Mouse (Mus musculus): ENCODE measurements at regions not wholly inside any gene's neighbourhood (a gene's known extent, or its start where the extent isn't known, plus 50 kb on each side); places are given as distances from the start of the nearest gene placed in this dataset.
A peak's percentile ranks its signal among the peaks of the same experiment; 100 is the strongest.

DNA sequence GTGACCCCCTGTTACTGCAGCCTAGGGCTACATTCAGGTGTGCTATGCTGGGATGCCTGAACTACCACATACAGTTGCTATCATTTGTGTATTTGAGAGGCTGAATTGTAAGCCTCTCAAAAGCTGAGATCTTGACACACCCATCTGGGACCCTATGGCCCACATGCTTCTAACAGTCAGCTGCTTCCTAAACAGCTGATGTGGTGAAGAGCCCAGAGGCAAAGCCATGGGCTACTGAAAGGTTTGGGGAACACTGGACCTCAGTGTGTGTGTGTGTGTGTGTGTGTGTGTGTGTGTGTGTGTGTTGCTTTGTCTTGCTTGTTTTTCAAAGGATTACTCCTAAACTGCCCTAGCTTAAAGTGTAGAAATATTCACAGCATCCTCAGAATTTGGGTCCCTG is 75.0 kb downstream of the Lbh start:
- no peak for DNase-seq (ENCODE audit: low read depth, low spot score)

DNA sequence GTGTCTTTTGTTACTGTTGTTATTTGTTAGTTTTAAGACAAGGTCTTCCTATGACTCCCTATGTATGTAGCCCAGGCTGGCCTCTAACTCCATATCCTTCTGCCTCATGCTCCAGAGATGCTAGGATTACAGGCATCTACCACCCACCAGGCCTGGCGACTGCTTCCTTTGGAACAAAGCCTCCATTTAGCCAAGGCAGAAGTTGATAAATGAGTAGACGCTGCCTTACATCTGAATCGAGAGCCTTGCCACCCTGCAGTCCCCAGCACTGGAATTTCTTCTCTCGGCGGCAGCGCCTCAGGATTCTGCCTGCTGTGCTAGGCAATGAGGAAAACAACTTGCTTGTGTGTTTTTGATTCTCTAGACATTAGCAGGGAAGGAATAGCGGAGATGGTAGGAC is 75.5 kb downstream of the Lbh start:
- DNase-seq (ENCODE audit: low read depth, low spot score) = no peak

DNA sequence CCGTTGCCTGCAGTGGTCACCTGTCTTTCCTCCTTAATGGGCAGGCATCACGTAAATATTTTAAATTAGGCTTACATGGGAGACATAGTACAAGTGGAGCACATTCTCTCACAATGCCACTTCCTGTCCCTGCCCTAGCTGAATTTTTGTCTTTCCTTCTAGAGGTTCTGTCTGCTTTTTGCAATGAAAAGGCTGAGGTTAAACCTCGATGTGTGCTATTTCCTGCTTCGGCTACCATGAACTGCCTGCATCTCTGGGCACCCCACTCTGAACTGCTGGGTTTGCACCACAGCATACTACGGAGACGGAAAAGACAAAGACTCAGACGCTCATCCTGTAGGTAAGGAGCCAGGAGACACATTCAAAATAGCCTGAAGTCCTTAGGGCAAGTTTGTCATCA is 78.4 kb downstream of the Lbh start:
- DNase-seq (ENCODE audit: low read depth, low spot score) = no peak

DNA sequence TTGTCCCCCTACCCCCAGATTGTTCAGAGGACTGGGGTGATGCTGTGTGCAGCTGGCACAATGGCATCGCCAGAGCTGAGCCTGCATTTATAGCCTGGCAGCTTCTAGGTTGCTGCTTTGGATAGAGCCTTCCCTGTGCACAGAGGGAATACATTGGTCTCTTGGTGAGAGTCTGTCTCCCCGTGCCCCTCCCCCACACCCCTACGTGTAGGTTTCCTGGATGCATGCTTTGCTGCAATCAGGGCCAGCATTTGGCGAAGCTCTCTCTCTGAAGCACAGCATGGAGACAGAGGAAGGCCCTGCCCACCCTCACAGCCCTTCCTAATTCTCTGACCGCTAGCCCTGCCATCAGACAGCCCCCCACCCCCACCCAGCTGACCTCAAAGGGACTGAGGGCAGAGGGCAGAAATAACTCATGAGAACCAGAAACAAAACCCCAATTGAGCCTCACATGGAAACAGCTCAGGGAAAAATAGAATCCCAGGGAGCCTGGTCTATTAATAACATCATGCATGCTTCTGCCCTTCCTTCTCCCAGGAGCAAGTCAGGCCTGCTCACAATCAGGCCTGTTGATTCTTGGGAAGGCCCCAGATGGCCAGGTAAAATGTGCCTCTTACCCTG is 79.3 kb downstream of the Lbh start:
- DNase-seq (ENCODE audit: low read depth, low spot score) = peak; percentile 35

DNA sequence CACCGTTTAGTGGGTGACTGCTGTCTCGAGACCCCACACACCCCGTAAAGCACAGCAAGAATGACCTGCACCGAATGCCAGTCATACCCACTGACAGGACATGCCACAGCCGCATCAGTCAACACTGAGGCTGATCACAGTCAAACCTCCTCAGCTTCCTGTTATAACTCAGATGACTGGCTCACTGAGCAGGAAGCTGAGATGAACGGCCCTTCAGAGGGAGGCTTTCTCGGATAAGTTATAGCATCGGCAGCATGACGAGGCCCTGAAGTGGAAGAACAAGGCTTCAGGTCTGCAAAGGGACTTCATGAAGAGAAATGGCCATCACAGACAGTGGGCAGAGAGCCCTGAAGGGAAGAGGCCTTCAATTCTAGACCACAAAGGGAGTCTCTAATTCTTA is 87.0 kb downstream of the Lbh start:
- no peak for DNase-seq (ENCODE audit: low read depth, low spot score)

DNA sequence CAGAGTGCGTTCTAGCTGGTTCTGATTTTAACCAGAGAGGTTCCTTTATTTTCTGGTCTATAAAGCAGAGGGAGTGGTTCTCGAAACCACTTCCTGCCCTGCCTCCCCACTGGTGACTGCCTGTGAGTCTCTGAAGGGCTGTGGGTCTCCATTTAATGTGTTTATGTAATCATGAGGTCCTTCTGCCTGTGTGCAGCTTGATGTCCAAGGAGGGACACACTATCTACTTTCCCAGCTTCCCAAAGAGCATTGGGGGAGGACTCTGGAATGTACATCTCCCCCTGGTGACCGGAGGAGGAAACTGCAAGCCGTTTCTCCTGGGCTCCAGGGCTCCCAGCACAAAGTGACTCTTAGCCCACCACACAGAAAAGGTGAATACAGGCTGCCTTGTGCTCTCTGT is 90.8 kb downstream of the Lbh start:
- peak; percentile 56 for DNase-seq (ENCODE audit: low read depth, low spot score)

DNA sequence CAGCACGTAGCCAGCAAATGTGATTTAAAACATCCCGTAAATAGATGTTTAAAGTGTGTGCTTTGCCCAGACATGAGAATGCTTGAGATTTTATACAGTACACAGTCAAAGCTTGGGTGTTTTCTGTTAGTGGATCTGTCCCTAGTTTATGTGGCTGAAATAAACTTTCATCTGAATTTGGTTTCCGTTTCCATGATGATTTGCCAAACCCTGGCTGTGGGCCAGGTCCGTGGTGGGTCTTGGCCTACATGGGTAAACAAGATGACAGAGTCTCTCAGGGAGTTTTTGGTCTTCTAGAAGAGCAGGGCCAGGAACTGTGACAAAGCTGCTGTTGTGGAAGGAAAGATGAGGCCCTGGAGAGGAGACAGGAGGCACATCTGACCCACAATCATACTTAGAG is 91.9 kb downstream of the Lbh start:
- DNase-seq (ENCODE audit: low read depth, low spot score) = no peak

DNA sequence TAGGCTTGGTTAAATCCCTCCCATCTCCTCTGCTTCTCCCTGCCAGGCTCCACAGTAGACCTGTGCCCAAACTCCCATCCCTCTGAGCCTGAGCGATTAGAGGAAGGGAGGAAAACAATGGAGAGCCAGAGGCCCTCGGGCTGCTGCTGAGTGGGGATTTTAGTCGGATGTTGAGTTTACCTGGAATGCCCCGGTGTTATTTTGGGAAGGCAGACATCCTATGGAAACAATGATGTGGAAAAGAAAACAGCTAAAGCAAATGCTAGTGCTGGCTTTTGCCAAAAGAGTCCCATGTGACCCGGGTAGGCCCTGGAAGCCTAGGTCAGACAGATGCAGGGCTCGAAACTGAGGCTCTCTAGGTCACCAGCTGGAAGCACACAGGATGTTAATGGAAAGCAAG is 94.3 kb downstream of the Lbh start:
- DNase-seq (ENCODE audit: low read depth, low spot score) = no peak

DNA sequence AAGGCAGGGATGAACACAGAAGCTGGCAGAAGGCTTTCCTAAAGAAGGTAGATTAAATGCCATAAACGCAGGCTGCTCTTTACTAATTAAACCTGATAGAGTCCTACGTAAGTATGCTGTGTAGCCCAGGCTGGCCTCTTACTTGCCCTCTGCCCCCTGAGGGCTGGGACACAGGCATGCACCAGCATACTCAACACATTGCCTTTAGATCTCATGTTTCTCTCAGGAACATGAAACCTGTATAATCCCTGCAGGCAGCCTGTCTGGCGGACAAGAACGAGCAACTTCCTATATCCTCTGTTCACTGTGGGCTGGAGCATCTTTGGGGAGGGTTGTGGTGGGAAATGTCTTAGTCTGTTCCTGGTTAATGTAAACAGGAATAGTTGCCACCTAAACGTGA is 94.8 kb upstream of the Lclat1 start:
- DNase-seq (ENCODE audit: low read depth, low spot score) = no peak

DNA sequence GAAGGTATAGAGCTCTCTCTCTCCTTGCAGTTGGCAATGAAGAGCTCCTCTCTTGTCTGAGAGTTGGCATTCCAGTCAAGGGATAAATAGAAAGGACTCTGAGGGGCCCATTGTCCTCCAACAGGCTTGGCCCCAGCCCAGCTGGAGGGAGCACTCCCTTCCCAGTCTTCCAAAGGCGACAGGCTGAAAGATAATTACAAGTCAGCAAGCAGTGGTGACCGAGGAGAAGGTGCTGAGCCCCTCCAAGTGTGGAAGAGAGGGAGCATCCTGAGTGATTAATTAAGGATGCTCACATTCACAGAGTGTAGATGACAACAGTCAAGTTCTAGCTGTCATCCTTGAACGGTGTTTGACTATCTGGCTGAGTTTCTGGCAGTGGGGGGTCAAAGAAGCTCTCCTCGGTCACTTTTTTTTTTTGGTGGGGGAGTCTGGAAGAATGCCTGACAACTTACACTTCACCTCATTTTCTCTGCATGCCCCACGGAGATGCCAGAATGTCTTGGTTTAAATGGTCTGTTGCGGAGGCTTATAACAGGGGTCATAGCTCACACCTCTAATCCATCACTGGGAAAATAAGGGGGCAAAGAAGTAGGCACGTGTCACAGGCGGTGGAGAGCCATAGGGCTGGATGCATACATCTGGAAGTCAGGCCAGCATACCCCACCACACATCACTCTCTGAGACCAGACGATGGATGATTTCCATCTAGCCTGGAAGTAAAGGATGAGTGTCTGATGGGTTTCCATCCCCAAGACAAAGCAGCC is 93.5 kb upstream of the Lclat1 start:
- peak; percentile 41 for DNase-seq (ENCODE audit: low read depth, low spot score)

DNA sequence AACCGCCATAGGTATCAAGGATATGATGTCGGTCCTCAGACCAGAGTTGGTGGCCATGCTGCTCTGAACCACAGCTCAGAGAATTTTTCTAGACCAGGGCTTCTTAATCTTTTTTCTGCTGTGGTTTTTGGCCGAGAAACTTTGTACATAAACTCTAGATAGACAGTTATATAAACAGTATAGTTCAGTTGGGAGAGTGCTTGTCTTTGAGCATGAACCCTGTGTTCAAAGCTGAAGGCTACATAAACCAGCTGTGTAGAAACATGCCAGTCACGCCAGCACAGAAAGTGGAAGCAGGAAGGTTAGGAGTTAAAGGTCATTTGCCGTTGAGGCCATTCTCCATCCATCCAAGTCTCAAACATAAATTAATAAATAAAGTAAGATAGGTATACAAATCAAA is 90.6 kb upstream of the Lclat1 start:
- DNase-seq (ENCODE audit: low read depth, low spot score) = no peak

DNA sequence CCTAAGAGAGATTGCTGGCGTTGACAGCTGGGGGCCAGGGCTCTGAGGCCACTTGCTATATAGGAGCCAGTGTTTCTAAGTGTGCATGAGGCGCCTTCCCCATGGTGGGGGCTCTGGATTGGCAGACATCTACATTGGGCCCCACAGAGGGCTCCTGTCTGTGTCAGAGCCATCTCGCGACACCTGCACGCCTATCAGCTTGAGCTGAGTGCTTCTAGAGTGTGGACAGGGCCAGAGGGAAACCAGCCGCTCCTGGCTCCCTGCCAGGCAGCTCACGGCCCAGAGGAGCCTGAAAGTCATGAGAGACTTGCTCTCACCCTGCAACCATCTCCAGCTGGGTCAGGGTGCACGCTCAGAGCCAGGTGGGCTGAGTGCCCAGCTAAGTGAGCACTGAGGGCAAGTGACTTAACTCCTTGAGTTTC is 85.1 kb upstream of the Lclat1 start:
- DNase-seq (ENCODE audit: low read depth, low spot score) = no peak

DNA sequence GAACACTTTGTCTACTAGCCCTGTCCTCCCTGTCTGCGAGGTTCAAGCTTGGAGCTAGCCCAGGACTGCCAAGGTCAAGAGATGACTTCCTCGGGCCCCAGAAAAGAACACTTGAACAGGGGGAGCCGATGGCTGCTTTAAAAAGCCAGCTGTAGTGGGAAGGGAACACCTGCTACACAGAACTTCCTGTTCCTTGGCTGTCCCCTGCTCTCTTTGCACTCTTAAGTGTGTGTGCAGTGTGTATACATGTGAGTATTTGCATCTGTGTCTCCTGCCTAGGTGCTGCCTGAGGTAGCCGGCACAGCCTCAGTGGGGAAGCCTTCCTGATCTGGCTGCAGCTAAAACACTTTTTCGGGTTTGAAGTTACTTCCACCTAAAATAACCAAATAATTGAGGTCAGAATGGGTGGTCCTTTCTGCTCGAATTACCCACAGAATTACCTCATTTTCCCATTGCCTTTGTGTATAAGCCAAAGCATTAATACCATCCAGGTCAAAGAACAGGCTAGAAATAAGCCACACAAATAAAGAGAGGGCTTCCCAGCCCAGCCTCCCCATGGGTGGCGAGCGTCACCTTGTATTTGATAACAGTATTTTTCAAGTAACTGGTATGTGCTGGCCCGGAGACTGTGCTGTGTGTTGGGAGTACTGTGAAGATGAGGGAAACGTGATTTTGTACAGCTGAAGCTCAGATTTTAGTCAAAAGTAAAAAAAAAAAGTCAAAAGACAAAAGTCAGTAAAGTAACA is 84.2 kb upstream of the Lclat1 start:
- DNase-seq (ENCODE audit: low read depth, low spot score) = no peak

DNA sequence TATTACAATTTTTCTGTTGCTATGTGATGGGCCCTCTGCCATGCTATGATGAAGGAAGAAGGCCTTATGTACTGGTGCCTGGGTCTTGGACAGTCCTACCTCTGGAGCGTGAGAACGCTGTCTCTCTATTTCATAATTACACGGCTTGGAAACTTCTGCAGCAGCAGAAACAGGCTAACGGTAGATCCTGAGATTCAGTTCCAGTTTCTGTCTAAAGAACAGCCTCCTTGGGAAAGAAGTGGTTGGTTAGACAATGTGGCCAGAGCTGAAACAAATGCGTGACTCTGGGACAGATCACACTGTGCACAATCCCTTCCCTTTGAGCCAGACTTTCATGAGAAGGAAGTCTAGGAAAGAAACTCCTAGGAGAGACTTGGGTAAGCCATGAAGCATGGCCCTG is 80.7 kb upstream of the Lclat1 start:
- DNase-seq (ENCODE audit: low read depth, low spot score) = no peak

DNA sequence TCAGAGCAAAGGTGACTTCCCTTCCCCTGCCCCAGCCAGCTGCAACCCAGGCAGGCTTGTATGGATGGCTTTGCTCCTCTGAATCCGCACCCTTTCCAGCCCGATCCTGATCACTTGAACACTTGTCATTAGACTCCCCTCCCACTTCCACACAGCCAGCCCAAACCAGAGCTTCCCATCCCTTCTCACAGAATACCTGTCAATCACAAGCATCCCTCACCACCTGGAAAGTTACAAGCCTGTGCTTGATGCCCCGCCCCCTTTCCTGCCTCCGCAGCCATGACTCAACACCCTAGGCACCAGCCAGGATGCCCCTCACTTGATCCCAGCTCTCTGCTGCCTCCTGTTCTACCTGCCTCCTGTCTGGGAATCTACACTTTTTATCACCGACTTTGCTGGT is 76.0 kb upstream of the Lclat1 start:
- peak; percentile 47 for DNase-seq (ENCODE audit: low read depth, low spot score)

DNA sequence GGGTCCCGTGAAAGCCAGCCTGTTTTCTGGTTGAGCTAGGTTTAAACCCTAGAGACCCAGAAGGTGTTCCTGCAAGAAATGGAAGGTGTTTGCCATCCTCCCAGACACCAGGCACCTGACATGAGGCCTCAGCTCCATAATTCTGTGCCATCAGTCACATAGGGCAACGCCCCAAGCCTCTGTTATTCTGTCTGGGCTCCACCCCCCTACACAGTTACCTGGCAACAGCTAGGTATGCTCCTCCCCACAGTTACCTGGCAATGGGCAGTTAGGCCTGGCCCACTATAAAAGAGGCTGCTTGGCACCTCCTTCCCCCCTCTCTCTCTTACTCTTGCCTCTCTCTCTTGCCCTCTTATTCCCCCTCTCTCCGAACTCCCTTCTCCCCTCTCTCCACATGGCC is 75.5 kb upstream of the Lclat1 start:
- no peak for DNase-seq (ENCODE audit: low read depth, low spot score)

DNA sequence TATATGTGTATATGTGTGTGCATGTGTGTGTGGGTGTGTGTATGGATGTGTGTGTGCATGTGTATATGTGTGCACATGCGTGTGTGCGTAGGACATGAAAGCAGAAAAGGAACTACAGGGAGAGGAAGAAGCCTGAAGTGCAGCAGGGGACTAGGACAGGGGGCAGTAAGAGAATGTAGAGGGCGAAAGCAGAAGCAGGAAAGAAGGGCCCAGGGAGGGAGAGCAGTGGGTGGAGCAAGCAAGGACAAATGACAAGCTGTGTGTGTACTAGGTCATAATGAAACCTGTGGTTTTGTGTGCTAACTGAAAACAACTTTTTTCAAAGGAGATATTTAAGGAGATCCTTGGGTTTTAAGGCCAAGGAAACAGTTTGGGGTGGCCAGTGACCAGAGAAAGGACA is 73.4 kb upstream of the Lclat1 start:
- no peak for DNase-seq (ENCODE audit: low read depth, low spot score)

DNA sequence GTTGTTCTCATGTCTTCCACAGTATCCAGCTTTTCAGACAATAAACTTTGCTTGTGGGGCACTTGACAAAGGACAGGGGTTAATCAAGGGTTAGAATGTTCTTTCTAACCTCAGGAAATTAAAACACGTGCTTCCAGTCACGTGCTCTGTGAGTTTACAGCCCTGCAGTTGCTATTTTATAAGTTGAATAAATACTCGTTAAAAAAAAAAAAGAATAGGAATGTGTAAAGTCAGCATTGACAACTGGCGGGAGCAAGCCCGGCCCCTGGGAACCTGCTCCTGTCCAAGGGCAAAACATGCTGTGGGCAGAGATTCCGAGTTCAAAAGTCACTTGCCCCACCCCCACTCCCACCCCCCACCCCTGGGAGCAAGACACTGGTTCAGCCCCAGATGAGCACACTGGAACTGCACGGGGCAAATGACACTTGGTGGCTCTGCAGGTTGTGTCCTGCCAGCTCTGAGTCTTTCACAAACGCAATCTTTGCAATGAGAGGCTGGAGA is 72.8 kb upstream of the Lclat1 start:
- DNase-seq (ENCODE audit: low read depth, low spot score) = no peak

DNA sequence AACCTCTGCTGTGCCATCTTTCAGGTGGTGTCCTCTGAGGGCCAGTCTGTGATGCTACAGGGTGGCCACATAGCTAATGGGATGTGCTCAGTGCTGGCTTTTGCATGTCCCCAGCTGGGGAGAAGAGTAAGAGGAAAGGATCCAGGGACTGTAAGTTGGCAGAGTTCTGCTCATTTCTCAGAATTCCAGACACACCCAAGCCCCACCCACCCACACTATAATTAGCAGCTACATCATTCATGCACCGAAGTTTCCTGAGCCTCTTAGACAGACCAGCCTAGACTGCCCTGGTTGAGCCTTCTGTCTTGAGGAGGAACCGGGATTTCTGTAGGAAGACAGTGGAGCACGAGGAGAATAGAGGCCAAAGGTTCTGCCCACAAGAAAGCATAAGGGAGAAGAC is 70.9 kb upstream of the Lclat1 start:
- DNase-seq (ENCODE audit: low read depth, low spot score) = peak; percentile 29

DNA sequence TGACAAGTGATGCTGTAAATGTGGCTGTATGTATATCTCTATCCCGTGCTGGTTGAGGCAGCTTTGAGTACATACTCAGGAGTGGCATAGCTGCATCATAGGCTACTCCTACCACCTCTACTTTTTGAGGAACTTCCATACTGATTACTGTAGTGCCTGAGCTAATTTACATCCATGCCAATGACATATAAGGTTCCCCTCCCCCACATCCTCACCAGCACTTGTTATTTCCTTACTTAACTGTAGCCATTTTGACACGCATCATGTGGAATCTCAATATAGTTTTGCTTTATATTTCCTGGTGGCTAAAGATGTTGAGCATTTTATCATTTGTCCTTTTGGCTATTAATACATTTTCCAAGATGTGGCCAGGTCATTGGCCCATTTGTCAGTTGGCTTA is 69.2 kb upstream of the Lclat1 start:
- no peak for DNase-seq (ENCODE audit: low read depth, low spot score)

DNA sequence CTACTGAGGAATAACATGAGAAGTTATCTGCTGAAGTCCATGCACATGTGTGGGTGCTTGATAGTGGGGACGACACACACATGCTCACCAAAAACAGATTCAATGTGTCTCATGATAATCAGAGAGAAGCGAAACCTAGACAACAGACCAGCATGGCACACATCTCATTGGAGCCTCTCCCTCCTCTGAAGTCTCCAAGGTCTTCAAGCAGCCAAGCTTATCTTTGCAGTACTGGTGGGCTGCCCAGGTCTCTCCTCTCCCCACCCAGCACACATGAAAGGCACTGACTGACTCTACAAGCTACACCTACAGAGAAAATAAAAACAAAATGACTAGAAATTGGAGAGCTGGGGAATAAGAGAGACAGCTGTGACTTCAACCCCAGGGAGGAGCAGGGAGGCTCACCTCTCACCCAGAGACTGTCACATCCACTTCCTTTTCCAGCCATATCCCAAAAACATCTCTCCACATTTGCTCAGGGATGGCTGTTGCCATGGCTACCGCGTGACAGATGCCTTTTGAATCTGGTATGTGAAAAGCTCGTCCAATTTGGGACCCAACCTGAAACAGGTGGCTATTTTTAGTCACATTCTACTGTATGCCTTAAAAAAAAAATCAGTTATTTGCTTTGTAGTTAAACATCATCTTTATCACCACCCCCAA is 62.7 kb upstream of the Lclat1 start:
- peak; percentile 73 for DNase-seq (ENCODE audit: low read depth, low spot score)

DNA sequence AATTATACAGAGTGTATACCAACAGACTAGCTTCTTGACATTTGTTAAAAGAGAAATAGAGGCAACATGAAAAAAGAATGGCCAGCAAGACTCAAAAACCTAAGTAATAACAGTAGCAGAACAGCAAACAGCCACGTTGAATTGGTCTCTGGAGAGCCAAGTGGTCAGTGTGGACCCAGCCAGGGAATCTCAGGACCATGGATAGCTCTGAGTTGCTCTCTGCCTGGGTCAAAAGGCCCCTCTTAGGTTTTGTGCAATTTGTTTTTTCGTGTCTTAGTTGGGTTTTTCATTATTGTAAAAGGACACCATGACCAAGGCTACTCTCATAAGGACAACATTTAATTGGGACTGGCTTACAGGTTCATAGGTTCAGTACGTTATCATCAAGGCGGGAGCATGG is 60.8 kb upstream of the Lclat1 start:
- no peak for DNase-seq (ENCODE audit: low read depth, low spot score)

Measured in brain, adult 2 months (tissue).